Mouse (Mus musculus): ENCODE measurements around the gene Lsmem1. TPM values are rescaled to one million over a fixed set of nuclear protein-coding genes. Genes with fewer than 3 reads are reported as not detected.

Lsmem1 gene
- total RNA-seq, 1 experiment = 0.09 TPM

DNA sequence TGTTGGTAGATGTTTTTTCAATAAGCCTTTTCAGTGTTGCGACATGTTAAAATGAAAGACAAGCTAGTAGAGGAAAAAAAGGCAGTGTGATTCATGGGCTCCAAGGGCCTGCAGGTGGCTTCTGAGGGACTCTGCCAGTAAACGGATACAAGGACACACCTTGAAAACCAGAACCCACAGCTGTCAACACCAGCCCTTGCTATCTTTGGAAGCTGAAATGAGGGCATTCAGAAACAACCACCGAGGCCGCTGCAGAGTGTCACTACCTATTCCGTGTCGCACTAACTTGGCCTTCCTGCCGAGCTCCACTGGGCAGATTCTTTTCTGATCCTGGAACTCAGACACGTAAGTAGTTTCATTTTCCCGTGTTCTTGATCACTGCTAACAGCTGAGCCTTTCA lies 863 bp downstream of the Lsmem1 start:
- H3K27ac ChIP-seq (ENCODE audit: insufficient read depth, low read depth, low read length, poor library complexity, severe bottlenecking) = no peak overlapping the region; the same call in 1 of the 2 replicates
- TF ChIP-seq HCFC1 (IDR thresholded peaks at IDR 0.05; ENCODE audit: borderline replicate concordance, insufficient read depth, low read length) (no peak), ZNF384 (IDR thresholded peaks at IDR 0.05; ENCODE audit: low read depth, low read length) (no peak), ZC3H11A (IDR thresholded peaks at IDR 0.05; ENCODE audit: borderline replicate concordance, low read depth, low read length) (no peak), CHD2 (IDR thresholded peaks at IDR 0.05; ENCODE audit: low read depth, low read length) (no peak), MAFK (IDR thresholded peaks at IDR 0.05; ENCODE audit: insufficient read depth, low read depth, low read length) (no peak)
- in situ Hi-C loops (cut with MboI; ENCODE audit: low sequenced_read_pairs in 2 of 2, unreplicated experiment in 2 of 2) = no loop called here
- peaks cover 3% of the 10 kb centered on the region for H3K36me3 ChIP-seq (ENCODE audit: control insufficient read depth, insufficient read depth, low read length, poor library complexity, severe bottlenecking)
- no peak overlapping the region for H3K4me3 ChIP-seq (ENCODE audit: insufficient read depth in 1 of 2, low read depth in 1 of 2, low read length in 2 of 2, poor library complexity in 1 of 2, severe bottlenecking in 1 of 2)
- H3K4me1 ChIP-seq (ENCODE audit: control insufficient read depth in 2 of 2, insufficient read depth in 2 of 2, low read length in 2 of 2, poor library complexity in 1 of 2) = no peaks in the 10 kb centered on the region
- no peak overlapping the region for H3K9ac ChIP-seq (ENCODE audit: insufficient read depth, low read depth, low read length, poor library complexity, severe bottlenecking)
- no peaks in the 10 kb centered on the region for H3K9me3 ChIP-seq (ENCODE audit: control insufficient read depth, insufficient read depth, low read depth, low read length)
- no peak for DNase-seq (ENCODE audit: low read depth, low spot score)

DNA sequence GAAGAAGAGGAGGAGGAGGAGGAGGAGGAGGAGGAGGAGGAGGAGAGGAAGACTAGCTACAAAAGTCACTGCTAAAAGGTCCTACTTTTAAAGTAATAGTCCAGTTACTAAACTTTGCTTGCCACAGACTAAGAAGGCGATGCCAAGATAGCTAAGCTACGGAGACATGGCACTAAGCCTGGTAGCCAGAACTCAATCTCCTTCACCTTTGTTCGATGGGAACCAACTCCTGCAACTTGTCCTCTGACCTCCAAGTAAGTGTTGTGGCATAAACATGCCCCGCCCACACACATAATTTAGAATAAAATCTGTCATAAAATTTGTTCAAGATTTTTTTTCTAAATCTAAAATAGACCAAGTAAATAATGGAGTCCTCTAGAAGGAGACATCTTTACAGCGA lies 1.3 kb downstream of the Lsmem1 start:
- peaks cover 3% of the 10 kb centered on the region for H3K36me3 ChIP-seq (ENCODE audit: control insufficient read depth, insufficient read depth, low read length, poor library complexity, severe bottlenecking)
- H3K27ac ChIP-seq (ENCODE audit: insufficient read depth, low read depth, low read length, poor library complexity, severe bottlenecking) = no peak overlapping the region
- in situ Hi-C loops (cut with MboI; ENCODE audit: low sequenced_read_pairs in 2 of 2, unreplicated experiment in 2 of 2) = no loop called here
- TF ChIP-seq HCFC1 (IDR thresholded peaks at IDR 0.05; ENCODE audit: borderline replicate concordance, insufficient read depth, low read length) = no peak
- no peak for TF ChIP-seq ZNF384 (IDR thresholded peaks at IDR 0.05; ENCODE audit: low read depth, low read length)
- no peaks in the 10 kb centered on the region for H3K9me3 ChIP-seq (ENCODE audit: control insufficient read depth, insufficient read depth, low read depth, low read length)
- H3K9ac ChIP-seq (ENCODE audit: insufficient read depth, low read depth, low read length, poor library complexity, severe bottlenecking) = no peak overlapping the region
- H3K4me1 ChIP-seq (ENCODE audit: control insufficient read depth in 2 of 2, insufficient read depth in 2 of 2, low read length in 2 of 2, poor library complexity in 1 of 2) = no peaks in the 10 kb centered on the region
- H3K4me3 ChIP-seq (ENCODE audit: insufficient read depth in 1 of 2, low read depth in 1 of 2, low read length in 2 of 2, poor library complexity in 1 of 2, severe bottlenecking in 1 of 2) = no peak overlapping the region
- DNase-seq (ENCODE audit: low read depth, low spot score) = no peak

DNA sequence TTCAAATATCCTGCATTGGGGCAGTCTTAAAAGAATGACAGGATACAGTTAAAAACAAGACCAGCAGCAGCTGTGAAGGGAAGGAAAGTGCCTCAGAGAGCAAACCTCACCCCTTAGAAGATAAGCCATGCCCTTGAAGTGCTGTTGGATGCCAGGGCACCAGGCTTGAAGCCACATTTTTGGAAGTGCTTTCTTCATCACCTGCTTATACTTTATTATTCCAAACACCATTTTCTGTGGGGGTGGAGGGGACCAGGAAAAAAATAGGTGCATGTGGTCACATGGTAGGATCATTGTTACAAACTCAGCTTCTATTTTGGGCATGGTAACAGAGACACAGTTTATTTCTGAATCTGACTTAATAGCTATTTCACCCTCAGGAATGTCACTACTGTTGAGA lies 1.8 kb downstream of the Lsmem1 start:
- in situ Hi-C loops (cut with MboI; ENCODE audit: low sequenced_read_pairs in 2 of 2, unreplicated experiment in 2 of 2) = no loop called here

DNA sequence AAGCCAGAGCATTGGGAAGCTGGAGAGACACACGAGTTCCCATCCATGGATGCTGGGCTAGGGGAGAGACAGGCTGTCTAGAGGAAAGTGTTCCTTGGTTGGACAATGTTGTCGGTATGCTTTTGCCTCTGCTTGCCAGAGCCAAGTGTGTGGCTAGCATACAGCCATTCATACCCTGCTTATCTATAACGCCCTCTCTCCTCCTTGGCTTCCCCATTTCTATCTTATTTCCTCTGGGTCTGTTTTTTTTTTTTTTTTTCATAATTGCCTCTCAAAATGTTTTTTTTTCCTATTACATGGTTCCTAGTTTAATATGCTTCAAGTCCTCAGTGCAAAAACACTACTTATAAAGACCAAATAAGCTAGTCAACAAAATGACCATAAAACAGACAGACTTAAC lies 13.8 kb downstream of the Lsmem1 start:
- no peak for TF ChIP-seq CHD2 (IDR thresholded peaks at IDR 0.05; ENCODE audit: low read depth, low read length)
- TF ChIP-seq HCFC1 (IDR thresholded peaks at IDR 0.05; ENCODE audit: borderline replicate concordance, insufficient read depth, low read length) = no peak
- no peak for TF ChIP-seq ZC3H11A (IDR thresholded peaks at IDR 0.05; ENCODE audit: borderline replicate concordance, low read depth, low read length)
- TF ChIP-seq MAFK (IDR thresholded peaks at IDR 0.05; ENCODE audit: insufficient read depth, low read depth, low read length) = no peak
- H3K4me1 ChIP-seq (ENCODE audit: control insufficient read depth in 2 of 2, insufficient read depth in 2 of 2, low read length in 2 of 2, poor library complexity in 1 of 2) = no peaks in the 10 kb centered on the region
- no peak overlapping the region for H3K27ac ChIP-seq (ENCODE audit: insufficient read depth, low read depth, low read length, poor library complexity, severe bottlenecking)
- H3K4me3 ChIP-seq (ENCODE audit: insufficient read depth in 1 of 2, low read depth in 1 of 2, low read length in 2 of 2, poor library complexity in 1 of 2, severe bottlenecking in 1 of 2) = no peak overlapping the region
- H3K9me3 ChIP-seq (ENCODE audit: control insufficient read depth, insufficient read depth, low read depth, low read length) = peaks cover 3% of the 10 kb centered on the region; the same call in 1 of the 2 replicates
- no peak for DNase-seq (ENCODE audit: low read depth, low spot score)
- no peaks in the 10 kb centered on the region; the same call in 1 of the 2 replicates for H3K36me3 ChIP-seq (ENCODE audit: control insufficient read depth, insufficient read depth, low read length, poor library complexity, severe bottlenecking)
- no peak overlapping the region for H3K9ac ChIP-seq (ENCODE audit: insufficient read depth, low read depth, low read length, poor library complexity, severe bottlenecking)
- in situ Hi-C loops (cut with MboI; ENCODE audit: low sequenced_read_pairs in 2 of 2, unreplicated experiment in 2 of 2) = no loop called here

More for the DNA sequence above, 1.8 kb downstream of the Lsmem1 start:
- DNase-seq (ENCODE audit: low read depth, low spot score) = no peak
- no peaks in the 10 kb centered on the region for H3K9me3 ChIP-seq (ENCODE audit: control insufficient read depth, insufficient read depth, low read depth, low read length)
- H3K36me3 ChIP-seq (ENCODE audit: control insufficient read depth, insufficient read depth, low read length, poor library complexity, severe bottlenecking) = peaks cover 3% of the 10 kb centered on the region
- no peak for TF ChIP-seq ZNF384 (IDR thresholded peaks at IDR 0.05; ENCODE audit: low read depth, low read length)
- TF ChIP-seq ZC3H11A (IDR thresholded peaks at IDR 0.05; ENCODE audit: borderline replicate concordance, low read depth, low read length) = no peak
- no peak for TF ChIP-seq HCFC1 (IDR thresholded peaks at IDR 0.05; ENCODE audit: borderline replicate concordance, insufficient read depth, low read length)
- TF ChIP-seq CHD2 (IDR thresholded peaks at IDR 0.05; ENCODE audit: low read depth, low read length) = no peak
- no peak for TF ChIP-seq MAFK (IDR thresholded peaks at IDR 0.05; ENCODE audit: insufficient read depth, low read depth, low read length)
- H3K27ac ChIP-seq (ENCODE audit: insufficient read depth, low read depth, low read length, poor library complexity, severe bottlenecking) = no peak overlapping the region
- no peak overlapping the region for H3K4me3 ChIP-seq (ENCODE audit: insufficient read depth in 1 of 2, low read depth in 1 of 2, low read length in 2 of 2, poor library complexity in 1 of 2, severe bottlenecking in 1 of 2)
- no peaks in the 10 kb centered on the region for H3K4me1 ChIP-seq (ENCODE audit: control insufficient read depth in 2 of 2, insufficient read depth in 2 of 2, low read length in 2 of 2, poor library complexity in 1 of 2)
- H3K9ac ChIP-seq (ENCODE audit: insufficient read depth, low read depth, low read length, poor library complexity, severe bottlenecking) = no peak overlapping the region

DNA sequence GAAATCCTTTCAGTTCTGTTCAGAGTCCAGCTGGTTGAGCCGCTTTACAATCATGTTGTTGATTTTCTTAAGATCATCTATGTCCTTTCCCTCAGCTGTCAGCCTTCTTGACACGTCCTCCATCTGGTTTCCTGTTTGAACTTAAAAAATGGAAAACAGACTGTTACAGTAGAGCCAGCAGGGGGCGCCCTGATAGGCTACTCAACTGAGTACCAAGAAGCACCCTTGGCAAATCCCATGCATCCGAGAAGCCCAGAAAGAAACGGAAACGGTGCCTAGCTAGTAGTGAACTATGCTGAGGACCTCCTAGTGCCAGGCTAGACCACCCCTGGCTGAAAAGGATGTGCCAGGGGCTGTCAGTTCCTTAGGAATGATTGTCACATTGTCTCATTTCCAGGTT lies 22.2 kb downstream of the Lsmem1 start:
- Histone ChIP-seq H3K4me1 (ENCODE audit: control insufficient read depth in 2 of 2, insufficient read depth in 2 of 2, low read length in 2 of 2, poor library complexity in 1 of 2) (no peaks in the 10 kb centered on the region), H3K9ac (ENCODE audit: insufficient read depth, low read depth, low read length, poor library complexity, severe bottlenecking) (no peak overlapping the region), H3K4me3 (ENCODE audit: insufficient read depth in 1 of 2, low read depth in 1 of 2, low read length in 2 of 2, poor library complexity in 1 of 2, severe bottlenecking in 1 of 2) (no peak overlapping the region), H3K27ac (ENCODE audit: insufficient read depth, low read depth, low read length, poor library complexity, severe bottlenecking) (no peak overlapping the region), H3K36me3 (ENCODE audit: control insufficient read depth, insufficient read depth, low read length, poor library complexity, severe bottlenecking) (no peaks in the 10 kb centered on the region; the same call in 1 of the 2 replicates), H3K9me3 (ENCODE audit: control insufficient read depth, insufficient read depth, low read depth, low read length) (peaks cover 3% of the 10 kb centered on the region; the same call in 1 of the 2 replicates)
- TF ChIP-seq CHD2 (IDR thresholded peaks at IDR 0.05; ENCODE audit: low read depth, low read length) (no peak), ZC3H11A (IDR thresholded peaks at IDR 0.05; ENCODE audit: borderline replicate concordance, low read depth, low read length) (0 out of 2 replicates have a peak, but pooled peaks have one; percentile 2), ZNF384 (IDR thresholded peaks at IDR 0.05; ENCODE audit: low read depth, low read length) (no peak)
- no peak for DNase-seq (ENCODE audit: low read depth, low spot score)
- in situ Hi-C loops (cut with MboI; ENCODE audit: low sequenced_read_pairs in 2 of 2, unreplicated experiment in 2 of 2) = no loop called here
